Mouse (Mus musculus): ENCODE results near the gene Aldh8a1. TPM values are rescaled to one million over a fixed set of nuclear protein-coding genes. Genes with fewer than 3 reads are reported as not detected.

Aldh8a1 gene
- polyA plus RNA-seq, 1 experiment from 2014 or later = not detected

- H3K9ac ChIP-seq (ENCODE audit: low read length) = no peak overlapping the region
- DNase-seq (ENCODE audit: low spot score) = no peak
- no peak overlapping the region for H3K27ac ChIP-seq (ENCODE audit: low read depth, low read length)
- no peaks in the 10 kb centered on the region for H3K27me3 ChIP-seq (ENCODE audit: control insufficient read depth, insufficient read depth, low read length)
- no peak overlapping the region for H3K4me3 ChIP-seq (ENCODE audit: low read depth, low read length)
- WGBS = 93% methylated on average over 5 of the region's 5 CpGs
- no peaks in the 10 kb centered on the region for H3K4me1 ChIP-seq (replicated peaks; ENCODE audit: control insufficient read depth, insufficient read depth, low read length)
- H3K4me2 ChIP-seq (ENCODE audit: low read depth, low read length, severe bottlenecking) = no peak overlapping the region
- H3K9me3 ChIP-seq (ENCODE audit: control insufficient read depth, low read length) = no peaks in the 10 kb centered on the region
- peaks cover 9% of the 10 kb centered on the region; the same call in 1 of the 2 replicates for H3K36me3 ChIP-seq (ENCODE audit: control insufficient read depth, insufficient read depth, low read length)
- no peak for ATAC-seq (replicated peaks; ENCODE audit: low FRiP score)
These were observed 27.6 kb upstream of the Aldh8a1 start for GRCm38 (mm10) chr10:21349449-21349848.

- H3K27me3 ChIP-seq (ENCODE audit: control insufficient read depth, insufficient read depth, low read length) = no peaks in the 10 kb centered on the region
- no peak overlapping the region for H3K4me2 ChIP-seq (ENCODE audit: low read depth, low read length, severe bottlenecking)
- H3K27ac ChIP-seq (ENCODE audit: low read depth, low read length) = no peak overlapping the region
- no peak for DNase-seq (ENCODE audit: low spot score)
- H3K4me1 ChIP-seq (replicated peaks; ENCODE audit: control insufficient read depth, insufficient read depth, low read length) = no peaks in the 10 kb centered on the region
- peaks cover 13% of the 10 kb centered on the region; the same call in 1 of the 2 replicates for H3K36me3 ChIP-seq (ENCODE audit: control insufficient read depth, insufficient read depth, low read length)
- 86% methylated on average over 2 of the region's 2 CpGs for WGBS
- H3K9me3 ChIP-seq (ENCODE audit: control insufficient read depth, low read length) = no peaks in the 10 kb centered on the region
- no peak overlapping the region for H3K4me3 ChIP-seq (ENCODE audit: low read depth, low read length)
- ATAC-seq (replicated peaks; ENCODE audit: low FRiP score) = no peak
- no peak overlapping the region for H3K9ac ChIP-seq (ENCODE audit: low read length)
These were observed 27.1 kb upstream of the Aldh8a1 start for GRCm38 (mm10) chr10:21349946-21350345.

DNA sequence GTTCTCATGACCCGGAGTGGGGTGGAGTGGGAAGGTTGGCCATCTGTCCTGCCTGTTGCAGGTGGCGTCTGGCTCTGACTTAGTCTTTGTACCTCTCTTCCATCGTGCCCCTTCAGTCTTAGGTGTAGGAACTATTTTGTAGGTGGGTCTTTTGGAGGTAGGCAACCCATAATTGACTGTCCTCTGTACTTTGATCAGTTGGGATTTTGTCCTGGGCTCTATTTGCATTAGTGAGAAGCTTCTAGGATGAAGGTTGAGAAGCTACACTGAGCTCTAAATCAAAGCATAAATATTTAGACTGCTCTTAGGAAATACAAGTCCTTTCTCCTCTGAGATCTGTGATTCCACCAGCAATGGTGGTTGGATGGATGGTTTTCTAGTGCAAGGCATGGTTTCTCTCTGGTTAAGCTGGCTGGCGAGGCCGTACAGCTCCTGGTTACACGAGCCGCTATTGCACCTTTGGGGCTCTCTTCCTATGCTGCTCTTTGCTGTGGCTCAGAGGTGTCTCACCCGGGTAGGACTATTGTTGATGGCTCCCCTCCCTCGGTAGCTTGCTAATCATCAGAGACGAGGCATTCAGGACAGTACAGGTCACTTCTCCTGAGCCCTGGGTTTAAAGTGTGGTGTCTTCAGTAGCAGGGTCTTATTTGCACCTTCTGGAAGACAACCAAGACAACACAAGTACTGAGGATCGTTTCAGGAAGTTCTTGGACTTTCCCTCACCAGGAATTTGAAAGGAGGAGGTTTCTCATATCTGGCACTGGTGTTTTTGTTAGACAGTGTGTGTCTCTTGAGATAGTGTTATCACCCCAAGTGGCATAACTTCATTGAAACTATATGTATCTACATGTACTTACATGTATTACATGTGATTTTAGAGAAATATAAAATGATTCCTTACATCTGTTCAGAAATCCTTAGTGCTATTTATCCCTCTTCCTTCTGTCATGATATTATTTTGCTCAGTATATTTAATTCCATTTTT, 26.3 kb upstream of the Aldh8a1 start:
- no peak overlapping the region for H3K9ac ChIP-seq (ENCODE audit: low read length)
- H3K4me3 ChIP-seq (ENCODE audit: low read depth, low read length) = no peak overlapping the region
- no peak for DNase-seq (ENCODE audit: low spot score)
- no peaks in the 10 kb centered on the region for H3K9me3 ChIP-seq (ENCODE audit: control insufficient read depth, low read length)
- no peak overlapping the region for H3K4me2 ChIP-seq (ENCODE audit: low read depth, low read length, severe bottlenecking)
- peaks cover 13% of the 10 kb centered on the region; the same call in 1 of the 2 replicates for H3K36me3 ChIP-seq (ENCODE audit: control insufficient read depth, insufficient read depth, low read length)
- no peaks in the 10 kb centered on the region for H3K27me3 ChIP-seq (ENCODE audit: control insufficient read depth, insufficient read depth, low read length)
- no peaks in the 10 kb centered on the region for H3K4me1 ChIP-seq (replicated peaks; ENCODE audit: control insufficient read depth, insufficient read depth, low read length)
- no peak overlapping the region for H3K27ac ChIP-seq (ENCODE audit: low read depth, low read length)
- ATAC-seq (replicated peaks; ENCODE audit: low FRiP score) = no peak
- 93% methylated on average over 11 of the region's 11 CpGs for WGBS

DNA sequence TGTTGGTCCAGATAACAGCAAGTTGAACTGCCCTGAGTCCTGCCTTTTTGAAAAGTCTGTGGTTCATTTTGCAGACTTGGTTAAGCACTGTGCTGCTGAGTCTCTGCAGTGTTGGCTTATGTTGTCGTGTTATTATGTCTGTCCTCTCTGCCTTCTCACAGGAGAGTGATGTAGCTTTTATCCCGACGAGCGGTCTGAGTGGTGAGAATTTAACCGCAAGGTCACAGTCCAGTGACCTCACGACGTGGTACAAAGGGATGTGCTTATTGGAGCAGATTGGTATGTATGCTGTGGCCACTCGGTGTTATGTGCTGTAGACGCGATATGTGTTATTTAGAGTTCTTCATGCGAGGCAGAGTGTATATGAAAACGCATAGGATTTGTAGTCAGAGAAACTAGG, 25.3 kb upstream of the Aldh8a1 start:
- H3K27me3 ChIP-seq (ENCODE audit: control insufficient read depth, insufficient read depth, low read length) = no peaks in the 10 kb centered on the region
- no peak overlapping the region for H3K4me2 ChIP-seq (ENCODE audit: low read depth, low read length, severe bottlenecking)
- no peaks in the 10 kb centered on the region for H3K4me1 ChIP-seq (replicated peaks; ENCODE audit: control insufficient read depth, insufficient read depth, low read length)
- no peak overlapping the region for H3K9ac ChIP-seq (ENCODE audit: low read length)
- no peak overlapping the region for H3K27ac ChIP-seq (ENCODE audit: low read depth, low read length)
- WGBS = 75% methylated on average over 12 of the region's 12 CpGs
- peaks cover 13% of the 10 kb centered on the region; the same call in 1 of the 2 replicates for H3K36me3 ChIP-seq (ENCODE audit: control insufficient read depth, insufficient read depth, low read length)
- ATAC-seq (replicated peaks; ENCODE audit: low FRiP score) = no peak
- H3K4me3 ChIP-seq (ENCODE audit: low read depth, low read length) = no peak overlapping the region
- no peaks in the 10 kb centered on the region for H3K9me3 ChIP-seq (ENCODE audit: control insufficient read depth, low read length)
- no peak for DNase-seq (ENCODE audit: low spot score)

DNA sequence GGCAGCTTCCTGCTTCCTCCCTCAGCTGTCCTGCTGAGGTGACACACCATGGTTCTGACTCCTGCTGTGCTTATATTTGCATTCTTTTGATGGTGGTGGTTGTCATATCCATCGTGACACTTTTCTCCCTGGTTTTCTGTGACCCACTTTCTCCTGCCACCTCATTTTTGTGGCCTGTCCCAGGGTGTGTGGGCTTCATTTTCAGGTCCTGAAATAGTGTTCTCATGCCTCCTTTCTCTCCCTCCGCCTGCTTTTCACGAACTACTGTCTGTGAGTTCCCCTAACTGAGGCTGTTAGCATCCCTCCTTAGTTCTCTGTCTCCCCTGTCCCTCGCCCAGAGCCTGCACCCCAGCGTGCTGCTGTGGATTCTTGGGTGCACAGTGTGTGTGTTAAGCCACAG, 23.2 kb upstream of the Aldh8a1 start:
- Histone ChIP-seq H3K27ac (ENCODE audit: low read depth, low read length) (no peak overlapping the region), H3K4me3 (ENCODE audit: low read depth, low read length) (no peak overlapping the region), H3K4me2 (ENCODE audit: low read depth, low read length, severe bottlenecking) (no peak overlapping the region), H3K9ac (ENCODE audit: low read length) (no peak overlapping the region), H3K27me3 (ENCODE audit: control insufficient read depth, insufficient read depth, low read length) (no peaks in the 10 kb centered on the region), H3K4me1 (replicated peaks; ENCODE audit: control insufficient read depth, insufficient read depth, low read length) (no peaks in the 10 kb centered on the region), H3K36me3 (ENCODE audit: control insufficient read depth, insufficient read depth, low read length) (peaks cover 10% of the 10 kb centered on the region; the same call in 1 of the 2 replicates), H3K9me3 (ENCODE audit: control insufficient read depth, low read length) (no peaks in the 10 kb centered on the region)
- DNase-seq (ENCODE audit: low spot score) (no peak), ATAC-seq (replicated peaks; ENCODE audit: low FRiP score) (no peak)
- 84% methylated on average over 5 of the region's 5 CpGs for WGBS

GRCm38 (mm10) chr10:21354506-21354905, 22.6 kb upstream of the Aldh8a1 start:
- Histone ChIP-seq H3K4me1 (replicated peaks; ENCODE audit: control insufficient read depth, insufficient read depth, low read length) (no peaks in the 10 kb centered on the region), H3K9me3 (ENCODE audit: control insufficient read depth, low read length) (no peaks in the 10 kb centered on the region), H3K9ac (ENCODE audit: low read length) (no peak overlapping the region), H3K27me3 (ENCODE audit: control insufficient read depth, insufficient read depth, low read length) (no peaks in the 10 kb centered on the region), H3K4me2 (ENCODE audit: low read depth, low read length, severe bottlenecking) (no peak overlapping the region), H3K4me3 (ENCODE audit: low read depth, low read length) (no peak overlapping the region), H3K36me3 (ENCODE audit: control insufficient read depth, insufficient read depth, low read length) (peaks cover 10% of the 10 kb centered on the region; the same call in 1 of the 2 replicates), H3K27ac (ENCODE audit: low read depth, low read length) (no peak overlapping the region)
- 94% methylated on average over 7 of the region's 7 CpGs for WGBS
- ATAC-seq (replicated peaks; ENCODE audit: low FRiP score) (no peak), DNase-seq (ENCODE audit: low spot score) (no peak)

DNA sequence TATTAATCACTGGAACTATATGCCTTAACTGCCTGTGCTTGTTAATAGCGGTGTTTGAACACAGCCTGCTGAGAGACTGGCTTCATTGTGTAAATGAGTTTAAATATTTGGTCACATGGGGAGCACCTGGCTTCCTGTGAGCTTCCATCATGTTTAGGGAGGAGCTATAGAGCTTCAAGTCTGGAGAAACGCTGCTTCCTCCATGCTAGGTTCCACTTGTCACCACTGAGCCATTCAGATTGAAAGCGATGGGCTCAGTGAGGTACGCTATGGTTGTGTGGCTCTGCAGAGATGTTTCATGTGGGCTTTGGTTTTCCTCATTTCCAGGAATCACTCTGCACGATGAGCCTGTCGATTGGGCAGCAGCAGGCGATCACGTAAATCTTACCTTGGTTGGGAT, 19.1 kb upstream of the Aldh8a1 start:
- ATAC-seq (replicated peaks; ENCODE audit: low FRiP score) = no peak
- Histone ChIP-seq H3K27me3 (ENCODE audit: control insufficient read depth, insufficient read depth, low read length) (no peaks in the 10 kb centered on the region), H3K27ac (ENCODE audit: low read depth, low read length) (no peak overlapping the region), H3K9ac (ENCODE audit: low read length) (no peak overlapping the region), H3K36me3 (ENCODE audit: control insufficient read depth, insufficient read depth, low read length) (peaks cover 4% of the 10 kb centered on the region; the same call in 1 of the 2 replicates), H3K4me2 (ENCODE audit: low read depth, low read length, severe bottlenecking) (no peak overlapping the region), H3K4me1 (replicated peaks; ENCODE audit: control insufficient read depth, insufficient read depth, low read length) (no peaks in the 10 kb centered on the region), H3K4me3 (ENCODE audit: low read depth, low read length) (no peak overlapping the region), H3K9me3 (ENCODE audit: control insufficient read depth, low read length) (no peaks in the 10 kb centered on the region)
- DNase-seq (ENCODE audit: low spot score) = no peak
- WGBS = 96% methylated on average over 8 of the region's 8 CpGs

DNA sequence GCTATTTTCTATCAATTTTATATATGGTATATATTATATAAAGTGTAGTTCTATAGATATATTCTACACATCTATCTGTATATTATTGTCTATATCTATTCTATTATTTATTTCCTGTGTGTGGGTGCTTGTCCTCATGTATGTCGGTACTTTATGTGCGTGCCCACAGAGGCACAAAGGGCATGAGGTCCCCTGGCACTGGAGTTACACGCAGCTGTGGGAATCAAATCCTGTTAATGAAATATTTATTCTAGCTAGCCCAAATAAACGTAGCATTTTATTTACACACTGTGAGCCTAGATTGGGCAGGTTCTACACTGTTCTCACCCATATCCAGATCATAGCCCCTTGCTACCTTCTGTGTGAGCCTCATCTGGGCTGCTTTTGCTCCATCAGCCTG, 18.0 kb upstream of the Aldh8a1 start:
- Histone ChIP-seq H3K4me2 (ENCODE audit: low read depth, low read length, severe bottlenecking) (no peak overlapping the region), H3K9ac (ENCODE audit: low read length) (no peak overlapping the region), H3K4me3 (ENCODE audit: low read depth, low read length) (no peak overlapping the region), H3K27ac (ENCODE audit: low read depth, low read length) (no peak overlapping the region), H3K9me3 (ENCODE audit: control insufficient read depth, low read length) (no peaks in the 10 kb centered on the region), H3K36me3 (ENCODE audit: control insufficient read depth, insufficient read depth, low read length) (peaks cover 4% of the 10 kb centered on the region; the same call in 1 of the 2 replicates), H3K4me1 (replicated peaks; ENCODE audit: control insufficient read depth, insufficient read depth, low read length) (no peaks in the 10 kb centered on the region), H3K27me3 (ENCODE audit: control insufficient read depth, insufficient read depth, low read length) (no peaks in the 10 kb centered on the region)
- DNase-seq (ENCODE audit: low spot score) = no peak
- ATAC-seq (replicated peaks; ENCODE audit: low FRiP score) = no peak
- WGBS = 95% methylated on average over 4 of the region's 4 CpGs
